Mouse (Mus musculus) frontal cortex, adult 2 months (tissue): ENCODE measurements around the gene S100b. TPM values are rescaled to one million over a fixed set of nuclear protein-coding genes. Genes with fewer than 3 reads are reported as not detected.
A peak's percentile ranks its signal among the peaks of the same experiment; 100 is the strongest.

ENCODE experiments used
- DNase-seq, 2 experiments: peaks; one replicate each; pipeline ENCODE4 v3.0.0; 2022; ENCODE audit warnings: low spot score in 1 of 2; ENCODE audit errors: extremely low spot score in 1 of 2
- polyA plus RNA-seq: library from polyadenylated mRNA; depleted of rRNA; stranded (reverse); fragments of >200 nt; gene quantifications from 2 replicates; pipeline ENCODE4 v1.2.3, GENCODE M21; 2012; rRNA removed

The S100b gene
- polyA plus RNA-seq, result 241 and 271 TPM in 2 replicates

DNA sequence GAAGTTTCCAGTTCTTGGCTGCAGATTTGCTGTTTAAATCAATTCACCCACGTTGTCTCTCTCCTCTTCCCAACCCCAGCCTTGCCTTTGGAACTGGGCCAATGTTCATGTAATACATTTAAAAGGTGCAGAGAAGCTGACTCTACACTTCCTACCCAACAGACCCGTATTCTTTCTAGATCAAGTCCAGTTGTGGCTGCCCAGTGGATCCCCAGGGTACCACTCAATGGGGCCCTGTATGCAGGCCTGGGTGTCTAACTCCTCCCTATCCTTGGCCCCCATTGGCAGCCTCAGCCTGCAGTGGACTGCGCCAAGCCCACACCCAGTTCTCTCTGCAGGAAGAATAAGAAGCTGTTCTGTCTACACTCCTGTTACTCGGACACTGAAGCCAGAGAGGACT lies at the start of gene S100b:
Gene S100b, plus strand, starts transcription at position 318 of the 400 bp plus-strand sequence.
- DNase-seq, result peak; percentile 55 to 78

- no peak for DNase-seq
Measured at GRCm38 (mm10) chr10:76207262-76207796, 46.3 kb upstream of the S100b start.

- DNase-seq, result no peak
Measured at GRCm38 (mm10) chr10:76209241-76209640, 44.4 kb upstream of the S100b start.

- no peak for DNase-seq
Measured at GRCm38 (mm10) chr10:76210806-76211205, 42.8 kb upstream of the S100b start.

DNA sequence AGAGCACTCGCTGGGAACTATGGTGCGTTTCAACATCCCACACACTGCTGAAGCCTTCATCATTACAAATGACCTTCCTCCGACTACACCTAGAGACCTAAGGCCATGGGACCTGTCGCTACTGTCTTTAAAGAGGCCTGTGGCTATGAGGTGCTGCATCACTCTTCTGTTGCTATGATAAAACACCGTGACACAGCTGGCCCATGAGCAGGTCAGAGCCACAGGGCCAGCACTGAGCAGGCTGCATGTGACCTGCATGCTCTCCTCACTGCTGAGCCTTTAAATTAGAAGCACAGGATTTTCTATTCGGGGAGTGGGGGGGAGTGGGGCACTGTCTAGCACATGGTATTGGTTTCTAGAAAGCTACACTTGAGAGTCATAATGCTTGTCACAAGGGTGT lies 41.5 kb upstream of the S100b start:
- no peak for DNase-seq

DNA sequence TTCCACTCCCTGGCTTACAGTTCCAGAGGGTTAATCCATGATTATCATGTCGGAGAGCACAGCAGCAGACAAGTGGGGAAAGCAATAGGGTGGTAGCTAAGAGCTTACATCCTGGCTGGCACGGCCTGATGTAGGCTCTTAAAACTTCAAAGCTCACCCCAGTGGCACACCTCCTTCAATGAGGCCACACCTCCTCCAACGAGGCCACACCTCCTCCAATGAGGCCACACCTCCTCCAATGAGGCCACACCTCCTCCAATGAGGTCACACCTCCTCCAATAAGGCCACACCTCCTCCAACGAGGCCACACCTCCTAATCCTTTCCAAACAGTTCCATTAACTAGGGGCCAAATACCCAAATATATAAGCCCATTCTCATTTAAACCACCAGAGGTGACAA lies 39.5 kb upstream of the S100b start:
- no peak for DNase-seq

DNA sequence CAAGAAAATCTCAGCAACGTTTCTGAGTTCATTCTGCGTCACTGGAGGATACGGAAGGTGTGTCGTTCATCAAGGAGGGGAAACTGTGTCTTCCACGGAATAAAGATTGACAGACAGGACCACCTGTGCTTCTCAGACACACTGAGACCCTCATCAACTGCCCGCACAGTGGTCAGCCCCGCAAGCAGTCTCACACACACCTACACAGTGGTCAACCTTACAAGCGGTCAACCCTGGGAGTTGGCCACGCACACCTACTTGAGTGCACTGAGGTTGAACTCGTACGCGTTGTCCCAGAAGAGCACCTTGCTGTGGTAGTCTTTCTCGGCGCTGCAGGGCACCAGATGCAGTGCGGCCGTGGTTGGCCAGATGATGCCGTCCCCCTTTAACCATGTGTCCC lies 36.6 kb upstream of the S100b start:
- no peak for DNase-seq

GRCm38 (mm10) chr10:76218240-76218639 lies 35.4 kb upstream of the S100b start:
- no peak for DNase-seq

DNA sequence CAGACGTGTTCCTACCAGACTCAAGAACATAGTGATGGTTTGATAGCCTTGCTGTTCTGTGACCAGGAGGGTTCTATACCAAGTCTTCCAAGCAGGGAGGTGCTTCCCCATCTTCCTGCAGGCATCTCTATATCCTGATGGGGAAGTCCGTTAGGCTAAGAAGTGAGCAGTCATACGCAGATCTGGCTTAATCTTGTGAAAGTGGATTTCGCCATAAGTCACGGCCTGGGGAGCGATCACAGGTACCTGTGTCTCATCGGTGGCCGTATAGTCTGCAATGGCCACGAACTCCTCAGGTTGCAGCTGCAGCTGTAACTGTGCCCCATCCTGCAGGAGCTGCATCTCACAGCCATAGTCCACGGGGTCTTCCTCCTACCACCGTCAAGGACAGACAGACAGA lies 27.7 kb upstream of the S100b start:
- no peak for DNase-seq

DNA sequence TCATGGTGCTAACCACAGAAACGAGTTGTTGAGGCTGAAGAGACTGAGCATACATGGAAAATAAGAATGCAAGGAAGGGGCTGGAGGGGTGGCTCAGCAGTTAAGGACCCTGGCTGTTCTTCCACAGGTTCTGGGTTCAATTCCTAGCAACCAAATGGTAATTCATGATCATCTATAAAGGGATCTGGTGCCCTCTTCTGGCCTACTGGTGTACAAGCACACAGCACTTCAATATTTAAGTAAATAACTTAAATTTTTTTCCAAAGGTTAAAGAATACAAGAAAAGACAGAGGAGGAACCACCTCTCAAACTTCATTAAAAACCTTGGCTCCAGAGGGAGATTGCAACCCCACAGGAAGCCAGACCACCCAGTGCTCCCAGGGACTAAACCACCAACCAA lies 24.0 kb upstream of the S100b start:
- DNase-seq, result no peak

DNA sequence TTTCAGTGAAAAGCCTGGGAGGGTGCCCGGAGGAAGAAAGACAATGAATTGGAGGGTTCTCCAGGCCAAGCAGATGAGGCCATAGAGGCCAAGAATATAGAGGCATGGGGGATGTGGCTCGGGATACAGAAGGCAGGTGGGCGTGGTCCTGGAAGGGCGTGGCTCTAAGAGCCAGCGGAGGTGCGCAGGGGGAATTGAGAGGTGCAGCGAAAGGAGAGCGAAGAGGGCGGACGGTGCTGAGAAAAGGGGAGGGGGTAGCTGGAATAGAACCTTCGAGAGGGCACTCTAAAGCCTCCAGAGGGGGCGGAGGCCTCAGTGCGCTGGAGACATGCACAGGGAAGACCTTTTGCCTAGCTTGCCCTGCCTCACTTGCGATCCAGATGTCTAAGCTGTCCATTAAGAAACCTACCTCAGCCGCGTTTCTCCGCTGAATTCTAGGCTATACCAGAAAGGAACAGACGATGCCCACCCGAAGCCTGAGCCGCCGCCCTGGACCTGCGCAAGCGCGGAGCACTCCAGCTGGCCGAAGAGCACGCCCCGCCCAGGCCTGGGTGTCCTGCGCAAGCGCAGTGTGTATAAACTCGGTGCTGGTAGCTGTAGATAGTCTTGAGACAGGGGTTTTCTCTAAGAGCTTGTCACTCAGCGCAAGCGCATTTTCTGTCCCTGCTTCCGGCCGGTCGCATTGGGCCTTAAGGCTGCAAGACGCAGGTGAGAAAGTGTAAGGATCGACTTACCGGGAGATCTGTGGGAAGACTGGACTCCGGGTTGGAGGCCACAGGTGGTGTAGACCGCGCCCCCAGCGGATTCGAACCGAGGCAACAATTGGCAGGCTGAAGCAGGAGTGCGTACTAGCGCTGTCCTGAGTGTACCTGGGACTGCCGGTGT lies 16.1 kb upstream of the S100b start, which contains the start of gene Prmt2:
Gene Prmt2, minus strand, starts transcription at position 525 of the 885 bp plus-strand sequence.
- DNase-seq, result peak; percentile 69 to 90

- no peak for DNase-seq
Measured at GRCm38 (mm10) chr10:76239401-76239800, 14.3 kb upstream of the S100b start.

DNA sequence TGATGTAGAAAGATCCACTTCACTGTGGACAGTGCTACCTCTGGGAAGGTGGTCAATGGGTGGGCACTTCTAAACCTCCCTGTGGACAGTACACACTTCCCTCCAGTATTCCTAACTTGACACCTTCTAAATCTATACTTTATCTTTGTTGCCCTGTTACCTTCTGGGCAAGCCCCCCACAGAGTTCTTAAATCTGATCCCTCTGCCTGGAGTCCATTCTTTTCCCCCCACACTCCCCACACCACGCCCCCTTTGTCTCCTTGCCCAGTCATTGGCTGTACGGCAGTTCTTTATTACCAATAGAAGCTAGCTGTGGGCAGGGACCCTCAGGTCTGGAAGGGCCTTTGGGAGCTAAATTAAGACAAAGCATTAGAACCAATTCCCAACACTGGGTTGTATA lies 8.5 kb upstream of the S100b start:
- no peak for DNase-seq

DNA sequence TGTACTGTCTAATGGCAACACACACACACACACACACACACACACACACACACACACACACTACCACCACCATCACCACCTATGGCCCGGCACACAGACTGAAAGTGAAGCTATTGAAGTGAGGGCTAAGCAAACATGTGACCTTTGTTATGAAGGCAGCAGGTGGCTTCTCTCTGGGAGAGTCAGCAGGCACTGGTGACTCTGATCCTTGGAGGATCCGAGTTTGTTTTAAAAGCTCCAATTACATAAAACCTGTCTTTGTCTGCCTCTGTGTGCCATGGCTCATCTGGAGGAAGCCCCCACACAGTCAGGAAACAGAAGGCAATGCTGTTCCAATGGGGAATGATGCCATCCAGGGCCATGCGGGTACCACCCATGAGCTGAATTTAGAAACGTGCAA lies 7.1 kb upstream of the S100b start:
- no peak for DNase-seq

DNA sequence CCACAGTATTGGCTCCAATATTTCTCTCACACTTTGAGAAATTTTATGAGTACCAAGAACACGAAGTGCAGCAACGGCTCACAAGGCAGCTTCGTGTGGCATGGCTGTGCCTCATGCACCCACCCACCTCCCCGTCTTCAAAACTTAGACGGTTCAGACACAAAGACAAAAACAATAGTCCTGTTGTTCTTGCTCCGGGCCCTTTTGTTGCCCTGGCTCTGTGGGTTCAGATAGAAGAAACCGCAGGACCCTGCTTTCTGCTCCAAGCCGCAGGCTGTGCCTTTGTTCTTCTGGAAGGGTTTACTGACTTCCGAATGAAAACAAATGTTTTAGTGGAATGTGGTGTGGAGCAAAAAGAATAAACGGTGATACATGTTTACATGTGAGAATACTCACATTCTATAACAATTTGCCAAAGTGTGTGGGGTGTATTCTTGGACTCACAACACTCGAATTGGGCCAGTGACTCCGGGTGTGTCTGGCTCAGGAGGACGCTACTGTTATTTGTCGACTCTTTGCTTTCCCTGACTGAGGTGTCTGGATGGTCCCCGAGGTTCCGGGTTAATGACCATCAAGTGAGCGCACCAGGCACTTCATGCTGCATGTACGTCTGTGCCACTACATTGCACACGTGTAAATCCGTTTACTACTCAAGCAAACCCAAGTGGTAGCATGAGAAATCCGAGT lies 5.5 kb upstream of the S100b start:
- DNase-seq, result no peak

DNA sequence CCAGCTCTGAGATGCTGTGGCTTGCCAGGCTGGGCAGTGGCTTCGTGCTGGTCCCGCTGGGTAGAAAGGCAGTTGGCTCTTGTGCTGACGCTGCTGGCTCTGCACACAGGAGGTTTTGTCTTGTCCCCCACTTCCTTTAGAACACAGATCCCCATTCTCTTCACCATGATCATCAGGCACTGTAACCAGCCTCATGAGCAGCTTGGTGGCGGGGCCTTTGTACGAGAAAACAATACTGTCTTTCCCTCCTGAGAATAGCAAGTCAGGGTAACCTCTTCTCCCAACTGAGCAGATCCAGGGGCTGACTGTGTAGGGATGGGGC lies 5.0 kb upstream of the S100b start:
- DNase-seq, result no peak

- no peak for DNase-seq
Measured at GRCm38 (mm10) chr10:76250870-76251269, 2.8 kb upstream of the S100b start.

DNA sequence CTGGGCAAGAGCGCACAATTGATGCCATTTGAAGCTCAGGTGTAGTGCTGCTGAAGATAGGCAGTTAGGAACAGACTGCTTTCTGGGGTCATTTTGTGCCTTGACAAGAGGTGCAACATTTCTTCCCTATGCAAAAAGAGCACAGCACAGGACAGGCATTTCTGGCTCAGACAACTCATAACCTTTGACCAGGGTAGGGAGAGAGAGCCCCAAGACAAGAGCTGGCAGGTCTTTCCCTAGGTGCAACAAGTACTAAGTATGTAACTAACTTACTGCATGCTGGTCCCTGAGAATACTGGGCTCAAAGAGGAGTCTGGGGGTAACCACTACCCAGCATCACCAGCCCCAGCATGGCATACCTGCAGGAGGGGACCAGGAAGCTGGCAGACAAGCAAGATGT lies 574 bp upstream of the S100b start:
- DNase-seq, result no peak

DNA sequence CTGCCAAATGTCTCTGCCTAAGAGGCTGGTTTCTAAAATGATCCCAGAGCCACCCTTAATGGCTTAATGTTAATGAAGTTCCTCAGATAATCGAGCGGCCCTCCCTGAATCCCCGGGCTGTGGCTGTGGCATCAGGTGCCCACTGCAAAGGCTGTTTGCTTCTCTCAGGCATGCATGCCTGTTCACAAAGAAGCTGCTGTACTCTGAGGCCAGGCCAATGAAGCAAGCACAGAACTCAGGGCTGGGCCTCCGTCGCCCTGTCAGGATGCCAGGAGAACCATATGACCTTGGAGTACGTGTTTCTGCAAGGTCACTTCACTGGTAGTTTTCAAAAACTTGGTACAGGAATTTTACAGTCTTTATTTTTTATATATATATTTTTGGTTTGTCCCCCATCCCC lies 2.0 kb downstream of the S100b start:
- DNase-seq, result no peak

DNA sequence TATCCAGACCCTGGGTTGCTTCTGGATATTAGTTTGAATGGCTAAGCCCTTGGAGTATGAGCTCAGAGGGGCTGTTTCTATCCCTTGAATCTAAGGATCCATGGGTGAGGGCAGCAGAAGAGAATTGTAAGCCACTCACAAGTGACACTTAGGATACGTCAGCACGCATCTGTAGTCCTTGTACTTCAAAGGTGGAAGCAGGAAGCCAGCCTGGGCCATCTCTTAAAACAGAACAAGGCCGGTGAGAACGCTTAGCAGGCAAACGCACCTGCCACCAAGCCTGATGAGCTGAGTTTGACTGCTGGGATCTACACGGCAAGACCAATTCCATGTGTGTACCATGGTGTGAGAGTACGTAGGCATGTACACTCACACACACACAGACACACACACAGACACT lies 3.6 kb downstream of the S100b start:
- no peak for DNase-seq

GRCm38 (mm10) chr10:76257719-76258390 lies 4.2 kb downstream of the S100b start:
- DNase-seq, result no peak
